Mouse (Mus musculus): Measurements from ENCODE around the gene Qsox2. TPM values are rescaled to one million over a fixed set of nuclear protein-coding genes. Genes with fewer than 3 reads are reported as not detected.

Gene Qsox2
- polyA plus RNA-seq, 1 experiment from 2014 or later, result 24.1 TPM

- ATAC-seq (ENCODE audit: insufficient read depth, low FRiP score), result no peak
- H3K27me3 ChIP-seq (ENCODE audit: control insufficient read depth, insufficient read depth, low read length), result peaks cover 55% of the 10 kb centered on the region
- H3K4me2 ChIP-seq (ENCODE audit: low read depth, low read length), result no peak overlapping the region
- no peaks in the 10 kb centered on the region for H3K9me3 ChIP-seq (replicated peaks; ENCODE audit: control insufficient read depth, low read length)
- H3K4me3 ChIP-seq (replicated peaks; ENCODE audit: low read length), result no peak overlapping the region
- 17% methylated on average over 9 of the region's 9 CpGs for WGBS
- no peaks in the 10 kb centered on the region for H3K4me1 ChIP-seq (ENCODE audit: control insufficient read depth, insufficient read depth, low read length)
- no peak overlapping the region for H3K9ac ChIP-seq (ENCODE audit: low read length)
- peaks cover 13% of the 10 kb centered on the region; the same call in 1 of the 2 replicates for H3K36me3 ChIP-seq (ENCODE audit: control insufficient read depth, insufficient read depth, low read length)
- H3K27ac ChIP-seq (ENCODE audit: low read length), result no peak overlapping the region
Observed at GRCm38 (mm10) chr2:26207559-26207958, 29.8 kb downstream of the Qsox2 start.

GRCm38 (mm10) chr2:26205761-26206160, 31.6 kb downstream of the Qsox2 start:
- 16% methylated on average over 10 of the region's 10 CpGs for WGBS
- no peaks in the 10 kb centered on the region for H3K4me1 ChIP-seq (ENCODE audit: control insufficient read depth, insufficient read depth, low read length)
- no peak overlapping the region for H3K4me2 ChIP-seq (ENCODE audit: low read depth, low read length)
- peaks cover 5% of the 10 kb centered on the region; the same call in 1 of the 2 replicates for H3K36me3 ChIP-seq (ENCODE audit: control insufficient read depth, insufficient read depth, low read length)
- peaks cover 73% of the 10 kb centered on the region for H3K27me3 ChIP-seq (ENCODE audit: control insufficient read depth, insufficient read depth, low read length)
- H3K27ac ChIP-seq (ENCODE audit: low read length), result no peak overlapping the region
- ATAC-seq (ENCODE audit: insufficient read depth, low FRiP score), result no peak
- H3K9ac ChIP-seq (ENCODE audit: low read length), result no peak overlapping the region
- H3K9me3 ChIP-seq (replicated peaks; ENCODE audit: control insufficient read depth, low read length), result no peaks in the 10 kb centered on the region
- H3K4me3 ChIP-seq (replicated peaks; ENCODE audit: low read length), result no peak overlapping the region

- Histone ChIP-seq H3K4me1 (ENCODE audit: control insufficient read depth, insufficient read depth, low read length) (no peaks in the 10 kb centered on the region), H3K9ac (ENCODE audit: low read length) (no peak overlapping the region), H3K27ac (ENCODE audit: low read length) (no peak overlapping the region), H3K4me3 (replicated peaks; ENCODE audit: low read length) (no peak overlapping the region), H3K4me2 (ENCODE audit: low read depth, low read length) (no peak overlapping the region), H3K27me3 (ENCODE audit: control insufficient read depth, insufficient read depth, low read length) (peaks cover 79% of the 10 kb centered on the region), H3K9me3 (replicated peaks; ENCODE audit: control insufficient read depth, low read length) (no peaks in the 10 kb centered on the region), H3K36me3 (ENCODE audit: control insufficient read depth, insufficient read depth, low read length) (no peaks in the 10 kb centered on the region)
- ATAC-seq (ENCODE audit: insufficient read depth, low FRiP score), result no peak
- 3% methylated on average over 16 of the region's 16 CpGs for WGBS
Observed at GRCm38 (mm10) chr2:26205126-26205525, 32.2 kb downstream of the Qsox2 start.

- no peak overlapping the region for H3K4me3 ChIP-seq (replicated peaks; ENCODE audit: low read length)
- no peak overlapping the region for H3K9ac ChIP-seq (ENCODE audit: low read length)
- ATAC-seq (ENCODE audit: insufficient read depth, low FRiP score), result no peak
- no peaks in the 10 kb centered on the region for H3K36me3 ChIP-seq (ENCODE audit: control insufficient read depth, insufficient read depth, low read length)
- H3K4me2 ChIP-seq (ENCODE audit: low read depth, low read length), result no peak overlapping the region
- H3K9me3 ChIP-seq (replicated peaks; ENCODE audit: control insufficient read depth, low read length), result no peaks in the 10 kb centered on the region
- H3K27ac ChIP-seq (ENCODE audit: low read length), result no peak overlapping the region
- H3K4me1 ChIP-seq (ENCODE audit: control insufficient read depth, insufficient read depth, low read length), result 0 out of 2 replicates have a peak, but pooled peaks cover 6% of the 10 kb centered on the region
- 2% methylated on average over 36 of the region's 36 CpGs for WGBS
- peaks cover 100% of the 10 kb centered on the region for H3K27me3 ChIP-seq (ENCODE audit: control insufficient read depth, insufficient read depth, low read length)
Observed at GRCm38 (mm10) chr2:26202849-26203475, 34.4 kb downstream of the Qsox2 start.

GRCm38 (mm10) chr2:26201926-26202848, 35.1 kb downstream of the Qsox2 start:
- H3K4me2 ChIP-seq (ENCODE audit: low read depth, low read length), result no peak overlapping the region
- whole genome bisulfite sequencing, result under 1% methylated on average over 77 of the region's 77 CpGs
- H3K27ac ChIP-seq (ENCODE audit: low read length), result no peak overlapping the region
- H3K4me3 ChIP-seq (replicated peaks; ENCODE audit: low read length), result no peak overlapping the region
- peaks cover 97% of the 10 kb centered on the region for H3K27me3 ChIP-seq (ENCODE audit: control insufficient read depth, insufficient read depth, low read length)
- H3K4me1 ChIP-seq (ENCODE audit: control insufficient read depth, insufficient read depth, low read length), result 0 out of 2 replicates have a peak, but pooled peaks cover 6% of the 10 kb centered on the region
- no peaks in the 10 kb centered on the region for H3K36me3 ChIP-seq (ENCODE audit: control insufficient read depth, insufficient read depth, low read length)
- no peak overlapping the region for H3K9ac ChIP-seq (ENCODE audit: low read length)
- ATAC-seq (ENCODE audit: insufficient read depth, low FRiP score), result no peak
- no peaks in the 10 kb centered on the region for H3K9me3 ChIP-seq (replicated peaks; ENCODE audit: control insufficient read depth, low read length)

GRCm38 (mm10) chr2:26198488-26198887, 38.8 kb downstream of the Qsox2 start:
- H3K9me3 ChIP-seq (replicated peaks; ENCODE audit: control insufficient read depth, low read length), result no peaks in the 10 kb centered on the region
- 0 out of 2 replicates have a peak, but pooled peaks cover 6% of the 10 kb centered on the region for H3K4me1 ChIP-seq (ENCODE audit: control insufficient read depth, insufficient read depth, low read length)
- H3K4me3 ChIP-seq (replicated peaks; ENCODE audit: low read length), result no peak overlapping the region
- peaks cover 91% of the 10 kb centered on the region for H3K27me3 ChIP-seq (ENCODE audit: control insufficient read depth, insufficient read depth, low read length)
- WGBS, result 0% methylated on average over 10 of the region's 10 CpGs
- no peaks in the 10 kb centered on the region for H3K36me3 ChIP-seq (ENCODE audit: control insufficient read depth, insufficient read depth, low read length)
- H3K27ac ChIP-seq (ENCODE audit: low read length), result no peak overlapping the region
- H3K4me2 ChIP-seq (ENCODE audit: low read depth, low read length), result no peak overlapping the region; the same call in 1 of the 2 replicates
- no peak for ATAC-seq (ENCODE audit: insufficient read depth, low FRiP score)
- H3K9ac ChIP-seq (ENCODE audit: low read length), result no peak overlapping the region

- WGBS, result 40% methylated on average over 7 of the region's 7 CpGs
- Histone ChIP-seq H3K27ac (ENCODE audit: low read length) (no peak overlapping the region), H3K27me3 (ENCODE audit: control insufficient read depth, insufficient read depth, low read length) (peaks cover 54% of the 10 kb centered on the region), H3K9ac (ENCODE audit: low read length) (no peak overlapping the region), H3K36me3 (ENCODE audit: control insufficient read depth, insufficient read depth, low read length) (no peaks in the 10 kb centered on the region), H3K4me2 (ENCODE audit: low read depth, low read length) (no peak overlapping the region), H3K9me3 (replicated peaks; ENCODE audit: control insufficient read depth, low read length) (no peaks in the 10 kb centered on the region), H3K4me1 (ENCODE audit: control insufficient read depth, insufficient read depth, low read length) (0 out of 2 replicates have a peak, but pooled peaks cover 6% of the 10 kb centered on the region), H3K4me3 (replicated peaks; ENCODE audit: low read length) (no peak overlapping the region)
- no peak for ATAC-seq (ENCODE audit: insufficient read depth, low FRiP score)
Observed at GRCm38 (mm10) chr2:26194552-26195339, 42.6 kb downstream of the Qsox2 start.

GRCm38 (mm10) chr2:26188517-26188916, 48.8 kb downstream of the Qsox2 start:
- peak; percentile 78; the same call in 1 of the 2 replicates for ATAC-seq (ENCODE audit: insufficient read depth, low FRiP score)
- no peak overlapping the region for H3K4me3 ChIP-seq (replicated peaks; ENCODE audit: low read length)
- WGBS, result 55% methylated on average over 5 of the region's 5 CpGs

More at GRCm38 (mm10) chr2:26188517-26188916, 48.8 kb downstream of the Qsox2 start:
- peak overlapping the region; percentile 51; the same call in 1 of the 2 replicates for H3K27ac ChIP-seq (ENCODE audit: low read length)
- no peaks in the 10 kb centered on the region for H3K4me1 ChIP-seq (ENCODE audit: control insufficient read depth, insufficient read depth, low read length)
- H3K27me3 ChIP-seq (ENCODE audit: control insufficient read depth, insufficient read depth, low read length), result no peaks in the 10 kb centered on the region
- no peaks in the 10 kb centered on the region for H3K9me3 ChIP-seq (replicated peaks; ENCODE audit: control insufficient read depth, low read length)
- H3K36me3 ChIP-seq (ENCODE audit: control insufficient read depth, insufficient read depth, low read length), result no peaks in the 10 kb centered on the region
- H3K9ac ChIP-seq (ENCODE audit: low read length), result no peak overlapping the region
- no peak overlapping the region; the same call in 1 of the 2 replicates for H3K4me2 ChIP-seq (ENCODE audit: low read depth, low read length)
